Mouse (Mus musculus): ENCODE measurements around the gene Rex1bd. TPM values are rescaled to one million over a fixed set of nuclear protein-coding genes. Genes with fewer than 3 reads are reported as not detected.
A peak's percentile ranks its signal among the peaks of the same experiment; 100 is the strongest.

The Rex1bd gene
- total RNA-seq, 2 experiments from 2014 or later: 48.7 to 53.5 TPM

GRCm38 (mm10) chr8:70487993-70488796, 18.4 kb downstream of the Rex1bd start:
- ATAC-seq (replicated peaks; ENCODE audit: low FRiP score, low TSS enrichment, poor library complexity, severe bottlenecking): no peak

GRCm38 (mm10) chr8:70486941-70487520, 19.5 kb downstream of the Rex1bd start, which contains the start of gene Tmem59l:
Gene Tmem59l, minus strand, starts transcription at chr8:70487358.
- ATAC-seq (replicated peaks; ENCODE audit: low FRiP score, low TSS enrichment, poor library complexity, severe bottlenecking): no peak

GRCm38 (mm10) chr8:70486191-70486681, 20.3 kb downstream of the Rex1bd start:
- no peak for ATAC-seq (replicated peaks; ENCODE audit: low FRiP score, low TSS enrichment, poor library complexity, severe bottlenecking)

- no peak for ATAC-seq (replicated peaks; ENCODE audit: low FRiP score, low TSS enrichment, poor library complexity, severe bottlenecking)
These were observed 23.6 kb downstream of the Rex1bd start for GRCm38 (mm10) chr8:70482943-70483342.

GRCm38 (mm10) chr8:70481908-70482307, 24.6 kb downstream of the Rex1bd start:
- no peak for ATAC-seq (replicated peaks; ENCODE audit: low FRiP score, low TSS enrichment, poor library complexity, severe bottlenecking)

- peak; percentile 63 for ATAC-seq (replicated peaks; ENCODE audit: low FRiP score, low TSS enrichment, poor library complexity, severe bottlenecking)
These were observed 29.1 kb downstream of the Rex1bd start for GRCm38 (mm10) chr8:70477269-70477982.

- peak; percentile 96 for ATAC-seq (replicated peaks; ENCODE audit: low FRiP score, low TSS enrichment, poor library complexity, severe bottlenecking)
These were observed 30.0 kb downstream of the Rex1bd start, which contains the start of gene Klhl26 for GRCm38 (mm10) chr8:70476333-70477268. Gene Klhl26, minus strand, starts transcription at chr8:70476968.

- ATAC-seq (replicated peaks; ENCODE audit: low FRiP score, low TSS enrichment, poor library complexity, severe bottlenecking): no peak
These were observed 34.7 kb downstream of the Rex1bd start for GRCm38 (mm10) chr8:70471856-70472255.

- ATAC-seq (replicated peaks; ENCODE audit: low FRiP score, low TSS enrichment, poor library complexity, severe bottlenecking): no peak
These were observed 36.6 kb downstream of the Rex1bd start for GRCm38 (mm10) chr8:70469938-70470337.

- no peak for ATAC-seq (replicated peaks; ENCODE audit: low FRiP score, low TSS enrichment, poor library complexity, severe bottlenecking)
These were observed 37.1 kb downstream of the Rex1bd start for GRCm38 (mm10) chr8:70469295-70469916.

- ATAC-seq (replicated peaks; ENCODE audit: low FRiP score, low TSS enrichment, poor library complexity, severe bottlenecking): no peak
These were observed 37.8 kb downstream of the Rex1bd start for GRCm38 (mm10) chr8:70468733-70469132.

GRCm38 (mm10) chr8:70467907-70468306, 38.6 kb downstream of the Rex1bd start:
- ATAC-seq (replicated peaks; ENCODE audit: low FRiP score, low TSS enrichment, poor library complexity, severe bottlenecking): no peak

GRCm38 (mm10) chr8:70467229-70467725, 39.3 kb downstream of the Rex1bd start:
- no peak for ATAC-seq (replicated peaks; ENCODE audit: low FRiP score, low TSS enrichment, poor library complexity, severe bottlenecking)

- ATAC-seq (replicated peaks; ENCODE audit: low FRiP score, low TSS enrichment, poor library complexity, severe bottlenecking): no peak
These were observed 39.8 kb downstream of the Rex1bd start for GRCm38 (mm10) chr8:70466771-70467170.

- no peak for ATAC-seq (replicated peaks; ENCODE audit: low FRiP score, low TSS enrichment, poor library complexity, severe bottlenecking)
These were observed 40.2 kb downstream of the Rex1bd start for GRCm38 (mm10) chr8:70466305-70466704.

- no peak for ATAC-seq (replicated peaks; ENCODE audit: low FRiP score, low TSS enrichment, poor library complexity, severe bottlenecking)
These were observed 40.9 kb downstream of the Rex1bd start for GRCm38 (mm10) chr8:70465701-70466100.

GRCm38 (mm10) chr8:70464162-70464561, 42.4 kb downstream of the Rex1bd start:
- ATAC-seq (replicated peaks; ENCODE audit: low FRiP score, low TSS enrichment, poor library complexity, severe bottlenecking): no peak

GRCm38 (mm10) chr8:70463306-70463705, 43.2 kb downstream of the Rex1bd start:
- ATAC-seq (replicated peaks; ENCODE audit: low FRiP score, low TSS enrichment, poor library complexity, severe bottlenecking): no peak

GRCm38 (mm10) chr8:70462516-70462813, 44.1 kb downstream of the Rex1bd start:
- no peak for ATAC-seq (replicated peaks; ENCODE audit: low FRiP score, low TSS enrichment, poor library complexity, severe bottlenecking)
